Mouse (Mus musculus) adrenal gland, adult (tissue): ENCODE data around the gene Noto.

Source experiments
- DNase-seq, 2 experiments: peaks; one replicate each; pipeline ENCODE4 v3.0.0; 2022 to 2023; ENCODE audit warnings: low spot score in 1 of 2; ENCODE audit not compliant: inconsistent age in 2 of 2

Noto gene

DNA sequence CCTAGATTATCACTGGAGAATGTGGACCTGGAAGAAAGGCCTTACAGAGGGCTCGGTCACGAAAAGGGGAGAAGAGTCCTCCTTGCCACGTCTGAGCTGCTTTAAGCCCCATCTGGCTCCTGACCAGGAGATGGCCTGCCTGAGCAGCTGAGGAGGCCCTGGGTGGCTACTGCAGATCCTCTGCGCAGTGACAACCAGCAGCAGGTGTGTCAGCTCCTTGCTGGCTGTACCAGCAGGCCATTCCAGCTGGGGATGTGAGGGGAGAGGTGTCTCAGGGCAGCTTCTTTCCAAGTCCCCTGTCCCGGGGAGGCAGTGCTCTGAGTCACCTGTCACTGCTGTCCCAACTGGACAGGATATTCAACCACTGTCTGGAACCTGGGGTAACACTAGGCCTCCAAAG, 48.9 kb downstream of the Noto start:
- DNase-seq: no peak

DNA sequence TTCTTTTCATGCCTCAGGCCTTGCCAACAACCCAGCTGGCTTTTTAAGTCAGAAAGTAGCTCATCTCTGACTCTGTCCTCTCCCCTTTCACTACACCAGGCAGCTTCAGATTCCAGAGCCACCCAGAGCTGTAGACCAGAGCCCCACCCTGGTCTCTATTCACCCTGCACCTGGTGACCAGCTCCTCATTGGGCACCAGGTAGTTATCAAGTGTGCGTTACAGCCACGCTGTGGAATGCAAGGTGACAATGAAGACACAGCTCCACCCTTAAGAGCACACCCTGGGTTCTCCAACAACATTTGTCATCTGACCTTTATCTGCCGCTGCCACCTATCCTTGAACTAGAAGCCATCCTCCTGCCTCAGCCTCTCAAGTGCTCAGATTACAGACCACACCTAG, 51.9 kb downstream of the Noto start:
- no peak for DNase-seq

DNA sequence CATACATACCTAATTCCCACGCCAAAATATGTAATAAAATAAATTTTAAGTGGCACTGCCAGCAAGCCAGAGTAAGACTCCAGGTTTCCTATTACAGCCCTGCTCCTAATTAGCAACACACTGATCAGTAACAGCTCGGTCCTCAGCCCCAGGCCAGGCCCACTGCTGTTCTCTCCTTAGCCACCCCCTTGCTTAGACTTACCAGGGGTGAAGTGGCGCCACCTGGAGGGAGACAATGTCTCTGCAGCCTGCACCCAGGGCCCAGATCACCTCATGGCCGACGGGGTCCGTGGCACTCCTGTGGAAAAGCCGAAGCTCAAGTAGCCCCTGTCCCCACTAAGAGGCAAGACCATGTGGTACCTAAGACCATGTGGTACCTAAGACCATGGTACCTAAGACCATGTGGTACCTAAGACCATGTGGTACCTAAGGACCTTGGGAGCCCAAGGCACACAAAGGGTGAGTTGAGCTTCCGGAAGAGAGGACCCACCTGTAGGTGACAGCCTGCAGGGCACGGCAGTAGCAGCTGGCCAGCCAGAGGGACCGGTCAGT, 53.8 kb downstream of the Noto start:
- DNase-seq: peak; percentile 27 to 74

DNA sequence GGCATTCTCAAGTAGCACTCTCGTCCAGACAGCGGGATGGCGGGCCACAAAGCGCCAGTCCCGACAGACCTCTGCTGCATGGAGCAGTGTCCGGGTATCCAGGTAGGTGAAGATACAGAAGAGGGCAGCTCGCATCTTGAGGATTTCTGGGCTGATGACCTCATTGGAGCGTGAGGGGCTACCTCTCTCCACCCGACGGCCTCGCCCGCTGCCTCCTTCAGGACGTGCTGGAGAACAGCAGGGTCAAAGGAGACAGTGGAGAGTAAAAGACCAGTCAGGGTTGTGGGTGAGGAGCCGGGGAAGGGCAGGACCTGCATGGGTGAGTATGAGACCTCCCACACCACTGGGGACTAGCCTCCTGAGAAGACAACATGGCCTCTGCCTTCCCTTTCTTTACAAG, 54.7 kb downstream of the Noto start:
- no peak for DNase-seq
